Mouse (Mus musculus): Measurements from ENCODE around the gene Adgrf5.

Adgrf5 gene

DNA sequence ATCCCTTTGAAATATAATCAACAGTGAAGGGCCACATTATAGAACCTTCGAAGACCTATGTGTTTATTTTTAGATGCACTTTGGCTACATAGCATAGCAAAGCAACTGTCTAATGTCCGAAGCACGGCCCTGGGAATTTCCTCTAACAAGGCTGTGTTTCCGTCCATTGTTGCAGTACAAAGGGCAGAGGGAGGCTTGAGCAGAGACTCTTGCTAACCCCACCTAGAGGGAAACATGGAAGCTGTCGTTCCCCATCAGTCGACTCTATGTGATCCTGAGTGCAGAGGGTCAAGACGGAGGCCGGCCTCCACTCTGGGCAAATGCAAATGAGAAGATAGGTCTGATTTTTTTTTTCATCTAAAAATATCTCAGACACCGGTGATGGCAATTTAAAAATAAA, 6.2 kb downstream of the Adgrf5 start:
- CTCF ChIA-PET: no interaction called here

DNA sequence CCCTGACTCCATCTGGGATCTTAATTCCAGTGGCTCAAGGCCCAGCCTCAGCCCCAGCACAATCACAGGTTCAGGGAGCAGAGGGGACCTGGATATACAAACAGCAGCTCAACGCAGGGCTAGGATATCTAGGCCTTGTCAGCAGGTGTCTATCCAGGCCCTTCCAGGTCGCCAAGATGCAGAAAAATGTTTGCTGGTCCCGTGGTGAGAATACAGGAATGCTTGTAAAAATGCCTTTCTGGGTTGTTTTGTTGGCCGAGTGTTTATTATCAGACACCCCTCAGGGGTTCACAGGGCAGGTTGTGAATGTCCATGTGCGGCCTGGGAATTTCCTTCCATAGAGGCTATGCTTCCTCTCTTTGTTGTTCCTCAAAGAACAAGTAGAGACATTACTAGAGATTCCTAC, 7.9 kb downstream of the Adgrf5 start:
- POLR2A ChIA-PET: no interaction called here
- CTCF ChIA-PET: no interaction called here

More for the DNA sequence above, 6.2 kb downstream of the Adgrf5 start:
- POLR2A ChIA-PET: no interaction called here

DNA sequence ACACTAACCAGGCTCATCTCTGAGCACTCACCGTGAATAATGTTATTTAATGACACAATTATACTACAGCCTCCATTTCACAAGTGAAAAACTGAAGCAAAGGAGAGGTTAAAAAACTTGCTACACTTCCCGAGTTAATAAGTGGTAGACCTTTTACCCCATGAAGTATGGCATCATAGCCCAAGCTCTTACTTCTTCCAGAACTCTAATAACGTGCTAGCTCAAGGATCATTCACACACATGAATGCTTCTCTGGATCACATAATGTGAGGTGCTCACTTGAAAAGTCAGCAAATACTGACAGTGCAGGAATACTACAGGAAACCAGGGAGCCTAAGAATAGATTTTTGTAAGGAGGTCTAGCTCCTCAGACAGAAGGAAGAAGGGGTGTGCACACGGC, 12.4 kb downstream of the Adgrf5 start:
- POLR2A ChIA-PET: interaction anchor here in 1 of 4 experiments (0.5 kb wide), 1 partner anchor 8 kb away, joined by 3 read pairs; no protein-coding TSS in a partner anchor

DNA sequence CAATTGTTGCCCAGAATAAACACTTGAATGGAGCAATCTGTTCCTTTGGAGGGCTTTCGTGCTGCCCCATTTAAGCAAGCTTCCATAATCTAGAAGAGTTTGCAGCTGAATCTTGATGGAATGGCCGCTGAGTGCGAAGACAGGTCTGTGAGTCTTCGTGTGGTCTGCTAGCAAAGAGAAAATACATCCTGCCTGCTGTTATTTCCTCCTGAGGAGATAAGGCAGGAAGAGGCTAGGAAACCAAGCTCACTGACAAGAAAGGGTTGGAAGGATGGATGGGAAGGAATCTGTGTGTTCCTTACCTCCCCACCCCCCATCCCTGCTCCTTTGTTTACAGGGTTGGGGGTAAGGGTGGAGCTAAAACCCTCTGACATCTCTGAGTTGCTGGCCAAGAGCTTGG, 13.8 kb downstream of the Adgrf5 start:
- CTCF ChIA-PET: interaction anchor here in 2 of 4 experiments (0.5 to 1.0 kb wide), 3 partner anchors 39 to 107 kb away, joined by 3 to 5 read pairs (median 3); no protein-coding TSS in a partner anchor
- POLR2A ChIA-PET: no interaction called here

More for the DNA sequence above, 12.4 kb downstream of the Adgrf5 start:
- CTCF ChIA-PET: no interaction called here

DNA sequence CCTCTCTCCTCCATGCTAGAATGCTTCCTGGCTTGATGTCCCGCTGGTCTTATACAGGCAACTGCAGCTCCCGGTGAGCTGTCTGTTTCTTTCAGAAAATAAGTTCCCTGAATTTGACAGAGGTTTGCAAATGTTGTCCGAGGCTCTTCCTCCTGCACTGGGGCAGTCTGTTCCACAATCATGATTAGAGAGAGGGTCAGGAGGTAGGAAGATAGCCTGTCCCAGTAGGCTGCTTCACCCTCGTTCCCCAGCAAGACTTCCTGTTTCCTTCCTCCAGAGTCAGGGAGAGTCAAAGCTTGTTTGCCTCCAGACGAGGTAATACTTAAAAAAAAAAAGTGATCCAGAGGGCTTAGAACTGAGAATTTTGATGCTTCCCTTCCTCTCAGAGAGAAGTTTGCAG, 16.3 kb downstream of the Adgrf5 start:
- POLR2A ChIA-PET: no interaction called here

DNA sequence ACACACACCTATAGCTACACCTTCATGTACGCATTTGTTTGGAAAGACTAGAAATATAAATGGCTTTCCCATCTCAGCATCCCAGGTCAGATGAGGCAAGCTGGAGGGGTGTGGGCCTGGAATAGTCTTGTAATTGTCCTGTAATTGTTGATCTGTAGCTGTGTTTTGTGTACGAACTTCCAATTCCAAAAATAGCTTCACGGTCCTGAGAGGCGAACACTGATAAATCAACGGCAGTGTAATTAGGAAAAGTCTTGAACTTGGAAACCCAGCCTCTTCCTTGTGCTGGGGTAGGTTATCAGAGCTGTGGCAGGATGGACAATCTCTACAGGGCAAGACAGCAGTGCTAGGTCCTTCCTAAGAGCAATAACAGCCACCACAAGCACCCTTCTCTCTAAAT, 18.5 kb downstream of the Adgrf5 start:
- POLR2A ChIA-PET: no interaction called here

More for the DNA sequence above, 16.3 kb downstream of the Adgrf5 start:
- CTCF ChIA-PET: no interaction called here

DNA sequence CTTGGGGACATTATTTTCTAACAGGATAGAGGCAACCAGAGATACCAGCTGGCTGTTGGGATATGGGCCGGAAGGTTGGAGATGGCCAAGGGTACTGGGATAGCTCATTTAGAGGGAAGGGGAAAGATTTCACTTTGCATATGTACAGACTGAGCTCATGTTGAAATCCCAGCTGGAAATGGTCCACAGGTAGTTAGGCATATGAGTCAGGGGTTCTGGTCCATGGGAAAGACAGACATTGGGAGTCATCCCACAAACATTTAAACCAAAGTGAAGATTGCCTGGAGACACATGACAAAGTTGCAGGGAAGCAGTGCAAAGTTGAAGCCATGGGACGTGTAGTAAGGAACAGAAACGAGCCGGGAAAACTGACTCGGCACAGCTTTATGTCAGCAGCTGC, 26.1 kb downstream of the Adgrf5 start:
- POLR2A ChIA-PET: no interaction called here
- CTCF ChIA-PET: no interaction called here

More for the DNA sequence above, 18.5 kb downstream of the Adgrf5 start:
- CTCF ChIA-PET: no interaction called here

DNA sequence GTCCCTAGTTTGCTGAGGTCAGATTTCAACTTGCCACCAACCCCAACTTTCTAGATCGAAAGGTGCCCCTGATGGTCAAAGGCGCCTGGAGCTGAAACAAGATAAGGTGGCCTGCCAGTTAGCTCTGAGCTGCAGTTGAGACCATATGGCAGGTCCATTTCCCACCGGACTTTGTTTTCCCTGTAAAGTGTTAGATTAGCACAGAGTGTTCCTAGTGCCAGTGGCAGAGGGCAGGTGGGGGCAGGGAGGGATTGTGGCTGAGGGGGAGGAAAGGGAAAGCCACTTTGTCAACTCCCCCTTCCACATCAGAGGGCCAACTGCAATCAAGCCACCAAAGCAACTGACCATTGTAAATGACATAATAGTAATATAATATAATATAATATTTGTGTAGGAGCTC, 26.9 kb downstream of the Adgrf5 start:
- POLR2A ChIA-PET: no interaction called here
- CTCF ChIA-PET: no interaction called here

DNA sequence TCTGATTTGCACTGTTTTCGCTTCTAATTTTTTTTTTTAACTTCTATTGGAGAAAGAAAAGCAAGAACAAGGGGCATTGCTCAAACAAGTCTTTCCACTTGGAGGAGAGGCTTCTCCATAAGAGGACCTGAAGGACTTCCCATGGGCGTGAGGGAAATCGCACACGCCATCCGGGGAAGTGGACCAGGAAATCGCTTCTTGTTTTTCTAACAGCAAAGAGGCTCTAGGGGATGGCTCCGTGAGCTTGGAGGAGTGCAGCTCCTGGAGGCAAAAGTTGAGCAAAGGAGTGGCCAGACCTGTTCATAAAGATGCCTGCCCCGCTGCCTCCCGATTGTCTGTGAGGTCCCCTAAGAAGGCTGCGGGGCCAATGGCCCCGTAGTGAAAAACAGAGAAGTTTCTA, 29.0 kb downstream of the Adgrf5 start:
- CTCF ChIA-PET: interaction anchor here in 1 of 4 experiments (1.3 kb wide), 1 partner anchor 71 kb away, joined by 3 read pairs; no protein-coding TSS in a partner anchor
- POLR2A ChIA-PET: interaction anchor here in 2 of 4 experiments (0.6 to 1.2 kb wide), 4 partner anchors 9 to 351 kb away, joined by 3 to 4 read pairs (median 3); no protein-coding TSS in a partner anchor

DNA sequence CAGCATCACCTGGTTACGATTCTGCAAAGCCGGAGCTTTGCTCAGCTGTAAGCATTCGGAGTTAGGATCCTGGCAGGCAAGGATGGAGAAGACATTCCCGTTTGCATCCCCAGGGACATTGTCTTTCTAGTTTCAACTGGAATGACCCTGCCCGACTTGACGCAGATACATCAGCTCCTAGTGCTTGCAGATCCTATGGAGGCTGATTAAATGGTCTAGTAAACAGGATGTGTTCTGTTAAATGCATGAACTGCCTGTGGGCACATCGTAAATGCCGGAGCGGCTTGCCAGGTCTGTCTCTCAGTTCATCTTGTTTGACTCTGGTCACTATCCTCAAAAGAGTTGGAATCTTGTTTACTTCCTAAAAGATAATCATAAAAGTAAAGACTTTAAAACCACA, 31.9 kb downstream of the Adgrf5 start:
- POLR2A ChIA-PET: interaction anchor here in 2 of 4 experiments (0.6 to 1.5 kb wide), 2 partner anchors 28 to 517 kb away, joined by 3 read pairs; no protein-coding TSS in a partner anchor
- CTCF ChIA-PET: no interaction called here

DNA sequence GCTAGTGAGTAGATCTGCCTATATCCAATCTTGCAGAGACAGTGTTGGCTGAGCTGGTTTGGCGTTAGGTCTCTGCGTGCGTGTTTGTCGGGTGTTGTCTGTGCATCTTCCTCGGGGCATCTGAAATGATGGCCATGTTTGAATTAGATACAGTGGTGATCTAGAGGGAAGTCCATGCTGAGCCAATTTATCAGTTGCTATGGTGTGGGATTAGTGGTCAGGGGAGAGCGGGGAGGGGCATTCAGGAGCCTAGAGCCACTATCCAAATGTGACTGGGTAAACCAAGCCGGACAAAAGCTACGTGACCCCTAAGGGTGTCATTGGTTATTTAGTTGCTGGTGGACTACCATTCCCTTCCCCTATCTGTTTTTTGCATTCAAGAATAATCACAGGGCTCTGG, 33.4 kb downstream of the Adgrf5 start:
- ChIA-PET CTCF (no interaction called here), POLR2A (no interaction called here)

DNA sequence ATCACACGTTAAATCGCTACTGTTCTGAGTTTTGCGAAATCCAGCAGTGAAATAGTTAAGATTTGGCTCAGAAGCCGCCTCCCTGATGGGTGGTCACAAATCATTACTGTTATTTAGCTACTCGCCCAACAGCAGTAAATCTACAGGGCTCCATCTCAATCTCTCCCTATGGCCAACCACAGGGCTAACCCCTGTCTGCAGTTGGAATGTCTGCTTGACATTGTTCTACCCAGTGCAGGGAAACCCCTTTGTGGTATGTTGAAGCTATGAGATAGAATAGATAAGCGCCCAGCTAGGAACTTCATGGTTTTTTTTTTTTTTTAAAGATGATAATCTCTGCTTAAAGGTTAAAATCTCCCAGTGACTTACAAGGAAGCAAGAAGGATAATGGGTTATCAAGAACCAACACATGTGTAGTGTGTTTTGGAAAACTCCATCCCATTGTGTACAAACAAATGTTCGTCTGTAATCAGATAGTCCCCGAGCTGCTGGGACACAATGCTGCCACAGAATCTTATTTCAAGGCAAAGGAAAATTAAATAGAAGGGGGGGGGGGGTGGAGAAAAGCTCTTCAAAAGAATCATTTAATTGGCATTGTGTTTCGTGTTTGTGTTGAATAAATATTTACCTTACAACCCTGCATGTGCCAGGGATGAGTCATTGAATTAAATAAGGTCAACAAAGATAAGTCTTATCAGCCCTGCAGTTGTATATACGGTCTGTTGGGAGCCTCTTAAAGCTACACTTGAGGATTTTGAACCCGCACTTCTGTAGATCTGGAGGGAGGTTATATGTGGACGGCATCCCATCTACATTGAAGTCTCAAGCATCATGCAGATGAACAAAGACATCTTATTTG, 35.4 kb downstream of the Adgrf5 start:
- ChIA-PET POLR2A (interaction anchor here in 1 of 4 experiments (0.7 kb wide), 1 partner anchor 69 kb away, joined by 3 read pairs; no protein-coding TSS in a partner anchor), CTCF (interaction anchor here in 3 of 4 experiments (0.5 to 0.6 kb wide), 3 partner anchors 69 to 876 kb away, joined by 4 to 7 read pairs (median 4); no protein-coding TSS in a partner anchor)

DNA sequence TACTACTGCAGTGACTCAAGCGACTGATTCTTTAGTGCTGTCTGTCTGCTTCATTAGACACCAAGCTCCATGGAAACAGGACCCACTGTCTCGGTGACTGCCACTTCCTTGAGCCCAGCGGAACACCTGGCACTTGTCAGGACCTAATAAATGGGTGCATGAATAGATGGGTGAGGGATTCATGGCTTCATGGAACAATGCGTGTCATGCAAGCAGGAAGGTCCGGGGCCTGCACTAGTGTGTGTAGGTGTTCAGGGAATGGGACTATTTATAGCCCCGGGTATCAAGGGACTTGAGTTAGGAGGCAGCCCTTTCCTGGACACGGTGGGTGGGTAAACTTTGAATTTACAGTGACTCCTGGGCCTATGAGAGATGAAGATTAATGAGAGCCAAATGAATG, 38.4 kb downstream of the Adgrf5 start:
- ChIA-PET POLR2A (interaction anchor here in 2 of 4 experiments (0.9 to 1.1 kb wide), 2 partner anchors 9 to 10 kb away, joined by 3 to 4 read pairs; no protein-coding TSS in a partner anchor), CTCF (no interaction called here)

DNA sequence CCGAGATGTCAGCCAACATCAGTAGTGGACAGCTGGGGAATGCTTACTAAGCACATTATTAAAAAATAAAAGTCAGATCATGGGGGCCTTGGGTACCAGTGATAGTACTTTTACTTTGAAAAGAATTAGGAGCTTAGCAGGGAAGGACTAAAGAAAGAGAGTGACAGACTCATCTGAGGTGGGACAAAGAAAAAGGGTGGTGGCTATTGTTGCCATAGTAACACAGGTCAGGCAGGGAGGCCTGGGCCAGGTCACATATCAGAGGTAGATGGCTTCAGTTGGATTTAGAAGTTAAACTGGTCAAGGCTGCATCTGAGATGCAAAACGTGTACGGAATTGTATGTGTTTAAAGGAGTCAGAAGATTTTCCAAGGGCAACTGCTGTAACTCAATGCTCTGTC, 38.9 kb downstream of the Adgrf5 start:
- POLR2A ChIA-PET: interaction anchor here in 2 of 4 experiments (0.6 to 0.9 kb wide), 2 partner anchors 9 to 10 kb away, joined by 3 read pairs; no protein-coding TSS in a partner anchor
- CTCF ChIA-PET: no interaction called here

DNA sequence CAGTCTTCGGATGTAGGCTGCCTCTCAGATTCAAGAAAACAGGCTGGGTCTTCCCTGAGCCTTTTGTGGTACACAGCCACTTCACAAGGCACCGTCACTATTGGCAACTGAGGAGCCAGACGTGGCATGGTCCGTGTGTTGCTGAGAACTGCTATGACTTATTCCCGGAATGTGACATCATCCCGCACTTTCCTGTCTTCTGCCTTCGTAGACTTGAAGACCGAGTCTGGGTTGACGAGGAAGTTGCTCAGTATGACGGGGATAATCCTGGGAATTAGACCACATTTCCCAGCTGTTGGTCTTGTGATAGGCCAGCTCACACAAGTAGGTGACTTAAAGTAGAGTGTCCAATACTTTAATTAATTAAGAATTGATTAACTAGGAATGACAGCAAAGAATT, 40.2 kb downstream of the Adgrf5 start:
- POLR2A ChIA-PET: no interaction called here
- CTCF ChIA-PET: no interaction called here

DNA sequence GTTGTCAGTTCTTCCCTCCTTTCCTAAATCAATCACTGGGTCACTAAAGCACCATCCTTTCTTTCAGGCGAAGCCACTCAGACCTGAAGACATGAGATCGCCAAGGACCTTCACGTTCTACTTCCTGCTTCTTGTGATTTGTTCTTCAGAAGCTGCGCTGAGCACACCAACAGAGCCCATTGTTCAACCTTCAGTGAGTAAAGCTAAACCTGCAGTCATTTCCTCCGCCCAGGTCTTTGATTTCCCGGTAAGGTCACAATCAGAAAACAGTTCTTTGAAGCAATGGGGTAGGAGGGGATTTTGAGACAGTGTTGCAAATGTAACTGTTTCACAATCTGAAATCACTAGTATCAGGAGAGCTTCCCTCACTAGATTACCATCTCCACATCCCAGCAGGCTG, 43.6 kb downstream of the Adgrf5 start:
- ChIA-PET POLR2A (no interaction called here), CTCF (interaction anchor here in 1 of 4 experiments (1.2 kb wide), 1 partner anchor 56 kb away, joined by 3 read pairs; no protein-coding TSS in a partner anchor)

DNA sequence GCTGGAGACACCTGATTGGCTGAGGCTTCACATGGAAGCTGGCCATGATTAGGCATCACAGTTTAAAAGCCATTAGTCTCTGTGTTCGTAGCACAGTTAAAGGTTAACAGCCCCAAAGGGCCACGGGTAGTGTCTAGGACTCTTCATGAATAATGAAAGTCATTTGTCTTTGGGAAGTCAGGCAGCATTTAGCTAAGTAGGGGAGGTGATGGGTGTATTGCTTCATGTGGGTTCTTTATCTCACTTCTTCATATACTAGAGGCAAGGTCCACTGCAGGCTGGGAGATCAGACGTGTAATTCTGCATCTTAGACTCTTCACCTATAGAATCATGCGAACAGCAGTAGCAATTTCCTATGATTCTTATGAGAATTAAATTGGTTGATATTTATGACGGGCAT, 44.2 kb downstream of the Adgrf5 start:
- POLR2A ChIA-PET: no interaction called here
- CTCF ChIA-PET: interaction anchor here in 1 of 4 experiments (1.2 kb wide), 1 partner anchor 56 kb away, joined by 3 read pairs; no protein-coding TSS in a partner anchor

DNA sequence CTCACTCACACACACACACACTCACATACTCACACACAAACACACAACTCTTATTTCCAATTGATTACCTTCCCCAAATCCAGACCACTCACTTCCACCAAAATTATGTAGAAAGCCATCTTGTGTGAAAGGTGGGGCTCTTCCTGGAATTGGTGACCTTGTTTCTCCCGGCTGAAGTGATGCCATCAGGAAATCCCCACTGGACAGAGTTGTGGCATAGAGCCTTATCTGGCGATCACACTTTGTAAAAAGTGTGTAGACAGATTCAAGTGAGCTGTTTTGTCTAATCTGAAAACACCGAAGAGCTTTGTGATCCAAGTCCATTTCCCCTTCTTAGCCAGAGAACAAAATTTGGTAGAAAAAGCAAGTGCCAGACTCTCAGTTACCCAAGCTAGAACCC, 46.1 kb downstream of the Adgrf5 start:
- CTCF ChIA-PET: interaction anchor here in 1 of 4 experiments (0.6 kb wide), 1 partner anchor 217 kb away, joined by 3 read pairs; no protein-coding TSS in a partner anchor
- POLR2A ChIA-PET: interaction anchor here in 1 of 4 experiments (1.2 kb wide), 1 partner anchor 56 kb away, joined by 3 read pairs; no protein-coding TSS in a partner anchor

DNA sequence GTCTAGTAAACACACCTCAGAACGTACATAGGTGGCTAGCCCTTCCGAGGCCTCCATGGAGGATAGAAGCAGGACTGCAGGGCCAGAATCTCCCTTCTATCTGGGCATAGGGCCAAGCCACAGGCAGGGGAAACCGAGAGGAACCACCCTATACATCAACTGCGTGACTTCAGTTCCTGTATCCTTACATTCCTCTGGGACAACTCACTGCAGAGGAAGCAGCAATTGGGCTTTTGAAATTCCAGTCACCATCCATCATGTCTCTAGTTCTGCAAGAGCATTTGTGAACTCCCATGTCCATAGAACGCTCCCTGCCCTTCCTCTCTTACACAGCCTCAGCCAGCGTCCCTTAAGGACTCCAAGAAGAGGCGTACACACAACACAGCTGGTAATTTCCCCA, 47.3 kb downstream of the Adgrf5 start:
- CTCF ChIA-PET: no interaction called here
- POLR2A ChIA-PET: no interaction called here

DNA sequence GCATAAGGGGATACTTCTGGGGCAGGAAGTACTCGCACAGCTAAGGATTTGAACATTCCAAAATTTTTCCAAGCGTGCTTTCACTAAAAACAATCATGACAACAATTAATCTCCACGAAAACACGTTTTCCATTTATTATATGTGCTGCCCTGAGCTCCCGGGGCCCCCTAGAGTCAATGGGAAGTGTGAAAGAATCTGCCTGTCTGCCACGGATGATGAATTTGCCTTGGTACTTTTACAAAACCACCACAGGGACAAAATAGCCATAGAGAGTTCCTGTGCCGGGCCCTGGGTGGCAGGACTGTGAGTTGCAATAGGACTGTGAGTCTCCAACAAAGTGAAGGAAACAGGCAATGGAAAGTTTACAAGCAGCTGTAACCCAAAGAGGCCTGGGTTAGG, 52.9 kb downstream of the Adgrf5 start:
- POLR2A ChIA-PET: no interaction called here
- CTCF ChIA-PET: interaction anchor here in 1 of 4 experiments (0.7 kb wide), 1 partner anchor 39 kb away, joined by 5 read pairs; no protein-coding TSS in a partner anchor

Data from embryonic stem cell, embryonic (primary cell).